Mouse (Mus musculus) embryonic fibroblast, embryonic 13.5 days (primary cell): ENCODE measurements at regions not wholly inside any gene's neighbourhood (a gene's known extent, or its start where the extent isn't known, plus 50 kb on each side); places are given as distances from the start of the nearest gene placed in this dataset.
A peak's percentile ranks its signal among the peaks of the same experiment; 100 is the strongest.

Source experiments
- H3K27ac ChIP-seq: 2 replicates; pipeline ENCODE4 v1.5.1; 2012; ENCODE audit warnings: low read length, control low read depth, inconsistent platforms; ENCODE audit not compliant: insufficient read depth
- H3K4me1 ChIP-seq: 2 replicates; pipeline ENCODE4 v1.6.1; 2011; ENCODE audit warnings: low read length; ENCODE audit not compliant: control insufficient read depth, insufficient read depth
- H3K4me3 ChIP-seq: 2 replicates; pipeline ENCODE4 v1.5.1; 2011; ENCODE audit warnings: mild to moderate bottlenecking, control low read depth, low read length; ENCODE audit not compliant: insufficient read depth
- CTCF ChIP-seq: IDR thresholded peaks from 2 replicates; pipeline ENCODE4 v1.5.1; 2011; ENCODE audit warnings: mild to moderate bottlenecking, control low read depth, low read length, moderate library complexity, borderline replicate concordance; ENCODE audit not compliant: insufficient read depth
- POLR2A ChIP-seq: IDR thresholded peaks from 2 replicates; pipeline ENCODE4 v1.6.1; 2011; ENCODE audit warnings: low read depth, mild to moderate bottlenecking, control low read depth, low read length, moderate library complexity

DNA sequence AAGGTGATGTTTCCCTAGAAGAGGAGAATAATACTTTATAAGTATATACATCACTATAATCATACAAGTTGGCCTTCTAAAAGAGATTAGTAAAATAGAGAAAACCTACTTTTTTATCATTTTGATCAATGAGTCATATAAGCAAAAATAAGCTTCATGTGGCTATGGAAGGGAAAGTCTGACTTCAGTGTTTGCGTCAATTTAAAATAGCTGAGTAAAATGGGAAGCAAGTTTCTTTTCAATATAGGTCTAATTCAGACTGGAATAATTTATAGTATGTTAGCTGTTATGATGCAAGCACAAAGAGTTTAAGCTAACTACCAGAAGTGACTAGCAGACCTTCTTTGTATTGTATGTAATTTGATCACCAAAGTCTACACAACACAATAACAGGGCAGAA, 440.0 kb upstream of the Ccnh start:
- Histone ChIP-seq H3K27ac (no peak overlapping the region), H3K4me1 (no peaks in the 10 kb centered on the region), H3K4me3 (no peak overlapping the region)
- no peak for TF ChIP-seq POLR2A
- TF ChIP-seq CTCF, result no peak

DNA sequence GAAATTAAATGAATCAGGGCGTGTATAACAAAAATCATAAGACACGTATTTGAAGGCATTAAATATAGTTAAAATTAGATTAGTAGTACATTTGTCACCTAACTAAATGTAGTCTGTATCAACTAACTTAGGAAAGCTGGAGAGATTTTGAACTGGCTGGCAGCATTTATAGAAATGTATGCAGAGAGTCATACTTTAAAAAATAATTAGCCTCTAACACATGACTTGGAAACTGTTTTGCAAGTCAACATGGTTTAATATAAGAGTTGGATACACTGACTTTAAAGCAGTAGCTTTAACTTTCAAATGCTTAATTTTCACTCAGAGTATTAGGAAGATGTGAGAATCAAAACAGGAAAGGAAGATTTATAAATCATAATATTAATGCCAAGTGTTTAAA, 439.1 kb upstream of the Ccnh start:
- H3K4me3 ChIP-seq, result no peak overlapping the region
- TF ChIP-seq POLR2A, result no peak
- TF ChIP-seq CTCF, result no peak
- no peak overlapping the region for H3K27ac ChIP-seq
- no peaks in the 10 kb centered on the region for H3K4me1 ChIP-seq

DNA sequence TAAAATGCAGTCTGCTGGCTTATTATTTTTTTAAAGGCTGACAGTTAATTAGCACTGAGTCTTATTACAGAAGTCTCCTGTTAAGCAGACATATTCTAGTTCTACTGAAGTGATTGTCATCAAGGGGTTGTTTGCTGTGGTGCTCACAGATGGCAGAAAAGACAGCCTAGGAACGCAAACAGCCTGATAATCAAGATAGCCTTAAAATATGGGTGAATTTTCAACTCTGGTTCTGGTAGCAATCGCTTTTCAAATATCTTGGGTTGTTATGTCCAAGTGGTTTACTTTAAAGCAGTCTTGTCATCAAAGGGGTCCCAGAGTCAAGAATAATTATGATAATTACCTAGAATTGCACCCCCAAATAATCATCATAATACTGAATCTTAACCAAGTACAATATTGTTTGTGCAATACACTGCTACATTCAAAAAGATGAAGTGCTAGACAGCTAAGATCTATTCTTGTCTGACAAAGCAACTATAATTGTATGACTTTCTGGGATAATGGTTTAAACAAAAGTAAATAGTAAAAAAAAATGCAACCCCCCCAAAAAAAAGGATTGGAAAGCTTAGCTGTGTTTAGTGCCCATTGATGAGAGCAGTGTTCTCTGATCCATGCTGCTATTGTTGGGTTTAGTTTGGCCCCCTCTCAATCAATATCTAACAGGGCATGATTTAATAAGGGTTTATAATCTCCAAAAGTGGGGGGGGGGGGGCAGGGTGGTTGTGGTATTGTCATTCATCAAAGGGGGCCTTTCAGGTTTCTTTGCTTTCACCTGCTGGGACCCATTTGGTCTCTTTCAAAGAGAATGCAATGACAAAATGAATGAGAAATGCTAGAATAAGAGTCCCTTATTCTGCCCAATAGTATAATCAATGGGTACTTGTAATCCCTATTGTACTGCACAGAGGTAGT, 437.4 kb upstream of the Ccnh start:
- H3K27ac ChIP-seq, result no peak overlapping the region
- no peak overlapping the region for H3K4me3 ChIP-seq
- no peaks in the 10 kb centered on the region for H3K4me1 ChIP-seq
- TF ChIP-seq POLR2A (no peak), CTCF (no peak)

DNA sequence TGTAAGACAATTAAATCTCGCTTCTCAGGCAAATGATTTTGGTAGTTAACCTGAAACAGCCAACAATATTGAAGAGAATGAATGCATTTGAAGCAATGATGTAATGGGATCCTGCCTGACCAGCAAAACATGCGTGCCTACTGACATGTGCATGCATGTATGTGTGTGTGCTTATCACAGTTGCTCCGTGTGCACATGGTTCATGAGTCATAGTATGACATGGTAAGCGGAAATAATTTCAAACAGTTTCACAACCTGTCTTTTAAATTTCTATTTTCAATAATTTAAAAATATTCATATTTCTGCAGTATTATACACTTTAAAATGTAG, 436.8 kb upstream of the Ccnh start:
- TF ChIP-seq POLR2A (no peak), CTCF (no peak)
- H3K4me3 ChIP-seq, result no peak overlapping the region
- H3K4me1 ChIP-seq, result no peaks in the 10 kb centered on the region

DNA sequence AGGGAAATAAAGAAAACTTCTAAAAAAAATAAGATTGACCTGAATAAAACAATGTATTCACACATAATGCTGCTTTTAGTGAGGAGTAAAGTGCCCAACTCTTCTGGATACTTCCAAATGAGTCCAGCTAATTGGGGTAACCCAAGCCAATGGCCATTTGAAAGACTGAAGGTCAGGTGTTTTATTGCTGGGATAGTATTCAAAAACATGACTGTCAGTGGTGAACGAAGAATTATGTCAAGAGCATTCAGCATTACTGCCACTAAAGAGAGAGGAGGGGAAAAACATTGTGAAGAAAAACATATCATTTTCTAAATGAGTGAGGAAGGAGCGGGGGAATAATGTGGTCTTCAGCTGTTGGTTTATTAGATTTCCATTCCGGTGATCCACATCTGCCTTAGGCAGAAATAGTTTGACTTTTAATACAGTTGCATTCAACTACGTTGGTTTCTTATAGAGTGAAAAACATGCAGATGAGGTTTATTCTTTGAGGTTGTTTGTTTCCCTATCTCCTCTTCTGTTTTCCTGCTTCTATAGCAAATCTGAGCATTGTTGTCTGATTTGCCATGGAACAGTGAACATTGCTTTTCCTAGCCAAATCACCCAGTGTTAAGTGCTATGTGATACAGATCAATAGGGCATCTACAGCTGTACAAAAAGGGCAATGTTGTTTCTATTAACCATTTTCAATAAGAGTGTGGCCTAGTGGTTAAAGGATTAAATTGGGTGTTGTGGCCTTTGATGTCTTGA, 435.3 kb upstream of the Ccnh start:
- Histone ChIP-seq H3K4me3 (no peak overlapping the region), H3K27ac (no peak overlapping the region), H3K4me1 (no peaks in the 10 kb centered on the region)
- TF ChIP-seq CTCF, result no peak
- no peak for TF ChIP-seq POLR2A

More for the DNA sequence above, 436.8 kb upstream of the Ccnh start:
- H3K27ac ChIP-seq, result no peak overlapping the region

DNA sequence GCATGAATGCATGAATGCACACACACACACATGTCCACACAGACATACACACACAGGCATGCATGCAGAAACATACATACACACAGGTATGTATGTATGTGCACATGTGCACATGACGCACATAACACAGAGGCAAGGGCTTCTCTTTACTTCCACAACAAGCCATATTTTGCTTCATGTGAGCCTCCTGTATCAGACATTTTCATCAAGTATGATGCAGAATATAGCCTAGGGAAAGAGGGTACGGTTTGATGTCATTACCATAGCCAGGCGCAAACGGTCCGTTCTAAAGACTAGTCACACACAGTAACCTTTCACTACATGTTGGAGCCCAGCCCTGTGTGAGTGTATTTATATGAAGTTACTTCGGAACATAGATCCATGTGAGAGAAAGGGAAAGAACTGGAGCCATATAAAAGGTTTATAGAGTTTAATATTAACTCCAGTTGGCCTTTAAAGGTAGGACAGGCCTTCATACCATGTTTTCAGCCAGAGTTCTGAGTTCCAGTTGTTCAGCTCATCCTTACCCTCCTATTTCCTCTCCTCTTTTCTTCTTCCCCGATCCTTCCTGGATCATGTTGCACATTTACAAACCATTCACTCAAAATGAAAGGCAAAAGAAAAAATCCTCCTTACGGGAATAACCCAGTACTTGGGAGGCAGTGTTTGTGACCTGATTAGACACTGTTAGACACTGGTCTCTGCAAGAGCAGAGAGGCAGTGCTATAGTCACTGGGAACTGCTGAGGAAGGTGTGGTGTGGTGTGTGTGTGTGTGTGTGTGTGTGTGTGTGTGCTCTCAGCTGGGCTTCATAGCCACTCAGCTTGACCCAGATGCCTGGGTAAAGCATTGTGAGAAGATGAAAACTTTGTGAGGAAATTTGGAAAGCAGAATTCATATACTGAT, 434.1 kb upstream of the Ccnh start:
- Histone ChIP-seq H3K4me3 (no peak overlapping the region), H3K27ac (no peak overlapping the region), H3K4me1 (no peaks in the 10 kb centered on the region)
- no peak for TF ChIP-seq CTCF
- no peak for TF ChIP-seq POLR2A

DNA sequence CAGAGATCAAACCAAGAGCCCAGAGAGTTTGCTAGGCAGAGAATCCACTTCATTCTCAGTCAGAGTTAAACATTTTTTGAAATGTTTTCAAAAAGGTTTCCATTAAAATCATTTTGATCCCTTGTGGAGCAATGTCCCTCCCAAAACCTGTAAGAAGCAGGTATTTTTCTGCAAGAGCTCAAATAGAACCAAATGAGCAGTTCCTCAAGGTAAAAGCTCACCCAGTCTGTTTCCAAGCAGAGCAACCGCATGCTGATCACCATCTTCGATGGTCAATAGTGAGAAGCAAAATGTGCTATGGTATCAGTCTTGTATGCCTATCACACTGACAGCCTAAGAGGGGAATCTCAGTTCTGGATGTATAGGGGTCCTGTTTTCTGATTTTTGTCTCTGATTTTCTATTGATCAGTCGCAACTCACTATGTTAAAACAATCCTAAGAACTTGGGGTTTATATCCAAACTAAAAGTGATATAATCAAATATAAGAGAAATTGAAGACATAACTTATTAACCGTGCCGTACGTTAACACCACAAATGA, 432.3 kb upstream of the Ccnh start:
- no peaks in the 10 kb centered on the region for H3K4me1 ChIP-seq
- TF ChIP-seq CTCF (no peak), POLR2A (no peak)
- no peak overlapping the region for H3K4me3 ChIP-seq
- no peak overlapping the region for H3K27ac ChIP-seq

DNA sequence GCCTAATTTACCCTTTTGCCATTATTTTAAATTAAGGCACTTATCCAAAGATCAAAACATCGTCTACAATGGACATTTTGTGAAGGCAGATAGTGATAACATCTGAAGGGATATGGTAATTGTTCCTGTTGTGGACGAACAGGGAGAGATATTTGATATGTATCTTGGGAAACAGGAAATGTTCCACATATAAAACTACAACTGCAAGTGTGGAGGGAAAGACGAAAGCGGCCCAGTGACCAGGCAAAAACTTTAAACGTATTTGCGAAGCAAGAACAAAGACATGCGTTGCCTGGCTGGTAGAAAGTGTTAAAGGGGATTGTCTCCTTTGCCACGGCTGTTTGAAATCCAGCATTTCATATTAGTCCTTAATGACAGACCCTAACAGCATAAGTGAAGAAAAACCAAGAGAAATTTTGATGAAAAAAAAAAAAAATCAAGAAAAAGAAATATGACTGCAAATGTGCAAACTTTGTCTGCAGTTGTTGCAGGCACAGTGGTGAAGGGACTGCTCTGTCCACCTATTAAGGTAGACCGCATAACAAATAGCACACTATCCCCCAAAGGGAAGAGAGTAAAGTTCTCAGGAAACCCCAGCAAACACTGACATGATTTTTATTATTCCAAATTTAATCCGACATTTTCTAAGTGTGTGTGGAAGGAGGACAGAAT, 431.2 kb upstream of the Ccnh start:
- Histone ChIP-seq H3K4me3 (no peak overlapping the region), H3K4me1 (no peaks in the 10 kb centered on the region), H3K27ac (no peak overlapping the region)
- TF ChIP-seq POLR2A, result no peak
- no peak for TF ChIP-seq CTCF

DNA sequence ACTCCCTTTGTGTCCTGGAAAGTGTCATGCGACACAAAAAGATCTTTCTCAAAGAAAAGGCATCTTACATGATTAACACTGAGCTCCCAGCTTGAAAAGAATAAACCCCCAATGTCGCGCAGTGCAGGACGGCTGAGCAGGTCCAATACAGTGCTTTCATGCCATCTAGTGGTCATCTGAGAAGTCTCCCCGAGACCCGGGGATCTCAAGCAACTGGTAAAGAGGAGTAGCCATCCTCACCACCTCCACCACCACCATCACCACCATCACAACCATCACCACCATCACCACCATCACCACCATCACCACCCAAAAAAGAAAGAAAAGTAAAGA, 430.7 kb upstream of the Ccnh start:
- no peak overlapping the region for H3K27ac ChIP-seq
- TF ChIP-seq CTCF (peak; percentile 68), POLR2A (no peak)
- no peak overlapping the region for H3K4me3 ChIP-seq
- H3K4me1 ChIP-seq, result no peaks in the 10 kb centered on the region
